Mouse (Mus musculus) ovary, postnatal 14 days (tissue): Measurements from ENCODE around the gene Klhdc8a.
A peak's percentile ranks its signal among the peaks of the same experiment; 100 is the strongest.
"Not testable (repeated sequence)": the region's sequence is repeated elsewhere in the genome, so short reads cannot be mapped to it uniquely, and the experiment has no call there.

ENCODE experiments used
- DNase-seq: peaks from one replicate; pipeline ENCODE4 v3.0.0; 2022; ENCODE audit warnings: low spot score

The Klhdc8a gene

GRCm38 (mm10) chr1:132345514-132345913 lies 47.1 kb downstream of the Klhdc8a start:
- DNase-seq, result no peak

GRCm38 (mm10) chr1:132346134-132346851 lies 47.9 kb downstream of the Klhdc8a start:
- no peak for DNase-seq

- DNase-seq, result no peak
Measured at GRCm38 (mm10) chr1:132346951-132347350, 48.5 kb downstream of the Klhdc8a start.

- DNase-seq, result no peak
Measured at GRCm38 (mm10) chr1:132348401-132348800, 50.0 kb downstream of the Klhdc8a start.

GRCm38 (mm10) chr1:132349049-132349448 lies 50.6 kb downstream of the Klhdc8a start:
- not testable (repeated sequence) for DNase-seq

GRCm38 (mm10) chr1:132349601-132350000 lies 51.2 kb downstream of the Klhdc8a start:
- not testable (repeated sequence) for DNase-seq

GRCm38 (mm10) chr1:132351058-132351457 lies 52.6 kb downstream of the Klhdc8a start:
- no peak for DNase-seq

- DNase-seq, result no peak
Measured at GRCm38 (mm10) chr1:132353389-132353788, 55.0 kb downstream of the Klhdc8a start.

- DNase-seq, result no peak
Measured at GRCm38 (mm10) chr1:132354234-132354633, 55.8 kb downstream of the Klhdc8a start.

- DNase-seq, result no peak
Measured at GRCm38 (mm10) chr1:132355162-132355601, 56.8 kb downstream of the Klhdc8a start.

GRCm38 (mm10) chr1:132355841-132356242 lies 57.4 kb downstream of the Klhdc8a start:
- DNase-seq, result peak; percentile 88

- DNase-seq, result no peak
Measured at GRCm38 (mm10) chr1:132356841-132357240, 58.4 kb downstream of the Klhdc8a start.
